Mouse (Mus musculus) 3T3-L1 (cell line): ENCODE measurements at regions not wholly inside any gene's neighbourhood (a gene's known extent, or its start where the extent isn't known, plus 50 kb on each side); places are given as distances from the start of the nearest gene placed in this dataset.

Experiments used
- DNase-seq: peaks from one replicate; pipeline ENCODE4 v3.0.0-alpha.2; 2015; ENCODE audit warnings: low read depth, low spot score

GRCm38 (mm10) chr5:148454200-148454599 lies 54.5 kb upstream of the Slc7a1 start:
- DNase-seq = no peak

GRCm38 (mm10) chr5:148453776-148454175 lies 54.1 kb upstream of the Slc7a1 start:
- DNase-seq = no peak

DNA sequence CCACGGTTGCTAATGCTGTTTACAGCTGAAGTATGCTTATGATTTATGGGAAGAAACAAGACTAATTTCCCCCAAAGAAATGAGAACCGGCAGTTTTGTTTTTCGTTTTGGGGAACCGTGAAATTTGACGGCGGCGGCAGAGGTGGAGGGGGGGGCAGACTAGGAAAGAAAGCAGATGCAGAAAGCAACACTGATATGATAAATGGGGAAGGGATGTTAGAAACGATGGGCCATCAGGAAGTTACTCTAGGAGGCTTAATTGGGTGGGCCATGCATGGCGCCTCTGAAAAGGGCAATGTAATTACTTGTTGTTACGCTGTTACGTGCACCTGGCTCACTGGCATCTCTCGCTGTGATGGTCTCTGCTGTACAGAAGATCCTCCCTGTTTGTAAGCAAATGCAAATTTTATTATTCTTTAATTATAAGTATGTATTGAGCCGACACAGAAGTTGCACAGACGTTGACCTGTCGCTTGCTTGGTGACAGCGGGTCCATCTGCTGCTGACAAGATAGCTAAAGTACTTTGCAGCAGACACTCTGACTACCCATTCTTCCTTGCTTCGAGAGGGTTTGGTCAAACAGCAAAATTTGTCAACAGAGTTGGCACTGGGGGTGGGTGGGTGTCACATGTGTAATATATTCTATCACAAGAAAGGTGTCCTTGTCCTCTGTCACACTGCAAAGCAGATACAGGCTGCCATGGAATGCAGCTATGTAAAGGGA lies 53.4 kb upstream of the Slc7a1 start:
- DNase-seq = no peak

DNA sequence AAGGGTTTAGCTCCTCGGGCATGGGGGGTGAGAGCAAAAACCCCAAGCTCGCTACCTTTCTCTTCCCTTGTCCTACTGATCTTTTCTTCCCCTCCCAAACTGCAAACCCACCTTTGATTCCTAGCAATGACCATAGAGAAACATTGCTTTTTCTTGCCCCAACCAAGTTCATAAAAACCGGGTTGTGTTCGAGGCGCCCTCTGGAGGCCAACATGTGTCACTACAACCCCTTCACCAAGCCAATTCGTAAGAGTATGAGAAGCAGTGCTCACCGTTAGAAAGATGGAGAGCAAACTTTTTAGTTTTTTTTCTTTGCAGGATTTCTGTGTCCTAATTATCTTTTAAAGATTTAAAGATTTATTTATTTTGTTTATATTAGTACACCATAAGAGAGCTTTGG lies 52.1 kb upstream of the Slc7a1 start:
- DNase-seq = peak; percentile 86

GRCm38 (mm10) chr5:148450924-148451323 lies 51.2 kb upstream of the Slc7a1 start:
- peak; percentile 81 for DNase-seq
